8 mouse cellular contexts compared by ENCODE assay signal in genomic region chr1:193376478-193377134, GRCm38 (mm10). TPM values are rescaled to one million over a fixed set of nuclear protein-coding genes. Genes with fewer than 3 reads are reported as not detected.
DNase-seq lines count a peak whose midpoint lies in the region; ATAC-seq and TF ChIP-seq lines count a peak whose summit lies in the region.

No protein-coding gene starts in this region.

- peak; percentile 49 to 66 for DNase-seq in right cerebral cortex, postnatal 10 days (ENCODE audit: low spot score in 2 of 2)
- no peak for DNase-seq in right cerebral cortex, postnatal 25 days
- peak in 1 of 3 experiments; percentile 12 for DNase-seq in liver, embryonic 14.5 days (ENCODE audit: low read depth in 3 of 3, low spot score in 3 of 3)
- no peak for DNase-seq in c-Kit-positive CD71-positive TER-119-positive erythroid progenitor cells, embryonic 14.5 days (ENCODE audit: low spot score)

- no peak for TF ChIP-seq POLR2A in bone marrow, adult 2 months (IDR thresholded peaks at IDR 0.05; ENCODE audit: borderline replicate concordance, control insufficient read depth, low read depth, low read length)

- no peak overlapping the region for H3K4me2 ChIP-seq in hindbrain, embryonic 13.5 days
- no peak overlapping the region for H3K4me2 ChIP-seq in liver, embryonic 14.5 days (ENCODE audit: low read depth)
- no peak overlapping the region for H3K4me2 ChIP-seq in neural tube, embryonic 13.5 days

- H3K4me3 ChIP-seq in bone marrow, adult 2 months (replicated peaks; ENCODE audit: control insufficient read depth, low read depth, low read length) = no peak overlapping the region
- no peak overlapping the region for H3K4me3 ChIP-seq in hindbrain, embryonic 13.5 days
- H3K4me3 ChIP-seq in liver, embryonic 14.5 days (ENCODE audit: insufficient read depth in 1 of 2, low read depth in 2 of 2, low read length in 2 of 2) = no peak overlapping the region
- no peak overlapping the region for H3K4me3 ChIP-seq in neural tube, embryonic 13.5 days

- H3K36me3 ChIP-seq in hindbrain, embryonic 13.5 days = no peaks in the 10 kb centered on the region
- no peaks in the 10 kb centered on the region for H3K36me3 ChIP-seq in liver, embryonic 14.5 days (replicated peaks; ENCODE audit: control insufficient read depth, insufficient read depth, low read depth)
- no peaks in the 10 kb centered on the region for H3K36me3 ChIP-seq in neural tube, embryonic 13.5 days

- WGBS in bone marrow, adult 2 months = 45% methylated on average over 4 of the region's 4 CpGs
- 31% methylated on average over 4 of the region's 4 CpGs for WGBS in hindbrain, embryonic 13.5 days
- 24% methylated on average over 4 of the region's 4 CpGs for WGBS in liver, embryonic 14.5 days (ENCODE audit: insufficient replicate concordance)
- WGBS in neural tube, embryonic 13.5 days = 32% methylated on average over 4 of the region's 4 CpGs

- peak; percentile 88 for TF ChIP-seq CTCF in bone marrow, adult 2 months (IDR thresholded peaks at IDR 0.05; ENCODE audit: control insufficient read depth, insufficient read depth, low read length)
- peak; percentile 90 for TF ChIP-seq CTCF in liver, embryonic 14.5 days (IDR thresholded peaks at IDR 0.05; ENCODE audit: low read depth)

- H3K9me3 ChIP-seq in hindbrain, embryonic 13.5 days = no peaks in the 10 kb centered on the region
- H3K9me3 ChIP-seq in liver, embryonic 14.5 days (ENCODE audit: control insufficient read depth, low read length) = no peaks in the 10 kb centered on the region
- H3K9me3 ChIP-seq in neural tube, embryonic 13.5 days = no peaks in the 10 kb centered on the region

- H3K27ac ChIP-seq in bone marrow, adult 2 months (ENCODE audit: control insufficient read depth, insufficient read depth, low read depth, low read length, poor library complexity) = no peak overlapping the region
- H3K27ac ChIP-seq in hindbrain, embryonic 13.5 days = no peak overlapping the region
- no peak overlapping the region for H3K27ac ChIP-seq in liver, embryonic 14.5 days
- H3K27ac ChIP-seq in neural tube, embryonic 13.5 days (replicated peaks) = no peak overlapping the region

- ATAC-seq in erythroblast, adult 5-6 weeks (replicated peaks; ENCODE audit: low FRiP score, poor library complexity, severe bottlenecking) = peak; percentile 51
- ATAC-seq in hindbrain, embryonic 13.5 days (ENCODE audit: low FRiP score) = peak; percentile 79
- ATAC-seq in liver, embryonic 14.5 days (ENCODE audit: insufficient read depth) = no peak
- ATAC-seq in neural tube, embryonic 13.5 days (ENCODE audit: low read depth) = peak; percentile 75

- H3K27me3 ChIP-seq in hindbrain, embryonic 13.5 days = no peaks in the 10 kb centered on the region
- no peaks in the 10 kb centered on the region for H3K27me3 ChIP-seq in liver, embryonic 14.5 days (ENCODE audit: control insufficient read depth, insufficient read depth, low read length)
- 0 out of 2 replicates have a peak, but pooled peaks cover 5% of the 10 kb centered on the region for H3K27me3 ChIP-seq in neural tube, embryonic 13.5 days

- no peaks in the 10 kb centered on the region for H3K4me1 ChIP-seq in bone marrow, adult 2 months (ENCODE audit: control insufficient read depth, insufficient read depth, low read length)
- peaks cover under 1% of the 10 kb centered on the region for H3K4me1 ChIP-seq in hindbrain, embryonic 13.5 days (replicated peaks)
- H3K4me1 ChIP-seq in liver, embryonic 14.5 days (replicated peaks; ENCODE audit: control insufficient read depth in 2 of 2, insufficient read depth in 2 of 2, low read length in 1 of 2) = no peaks in the 10 kb centered on the region
- H3K4me1 ChIP-seq in neural tube, embryonic 13.5 days (replicated peaks) = peaks cover 2% of the 10 kb centered on the region; the same call in 1 of the 2 replicates

- no peak overlapping the region for H3K9ac ChIP-seq in hindbrain, embryonic 13.5 days
- H3K9ac ChIP-seq in liver, embryonic 14.5 days (replicated peaks) = no peak overlapping the region
- no peak overlapping the region for H3K9ac ChIP-seq in neural tube, embryonic 13.5 days

- no peak for TF ChIP-seq EP300 in liver, embryonic 14.5 days (IDR thresholded peaks at IDR 0.05; ENCODE audit: low read depth)

RNA-seq across cellular contexts. Expression of gene Camk1g, which starts 6.5 kb away (rescaled TPM):
- not detected in 2 replicates for polyA plus RNA-seq in bone marrow, adult 2 months (2011; ENCODE audit: insufficient read depth, insufficient read length, low replicate concordance, missing spikeins)
- not detected in 2 replicates for total RNA-seq in erythroblast, adult 5-6 weeks (2015; ENCODE audit: low replicate concordance)
- not detected in 2 replicates for total RNA-seq in erythroblast, adult 5-6 weeks (2017; ENCODE audit: low replicate concordance)
- 31.7 and 35.5 TPM in 2 replicates for polyA plus RNA-seq in hindbrain, embryonic 13.5 days (2015; fragmentation: Nextera tagmentation; extraction: Ambion mirVana)
- 0.15 and 0.19 TPM in 2 replicates for polyA plus RNA-seq in liver, embryonic 14.5 days (2012; rRNA removed)
- 0.06 and 0.23 TPM in 2 replicates for polyA plus RNA-seq in liver, embryonic 14.5 days (2014; fragmentation: Nextera tagmentation; extraction: Ambion mirVana)
- polyA plus RNA-seq in neural tube, embryonic 13.5 days (2015; fragmentation: Nextera tagmentation; extraction: Ambion mirVana) = 31.8 and 34.3 TPM in 2 replicates

Comparison
In these comparisons a context has a peak if more than half of its experiments do, and no peak if none do; other contexts are left out.
1. DNase-seq: peak in right cerebral cortex, postnatal 10 days (2 of 2); none in right cerebral cortex, postnatal 25 days (single experiment) and c-Kit-positive CD71-positive TER-119-positive erythroid progenitor cells, embryonic 14.5 days (single experiment).
2. RNA of gene Camk1g, which starts 6.5 kb away (polyA plus RNA-seq): 31.8 to 34.3 TPM in neural tube, embryonic 13.5 days and 31.7 to 35.5 TPM in hindbrain, embryonic 13.5 days; not detected in bone marrow, adult 2 months and 0.06 to 0.23 TPM in liver, embryonic 14.5 days; every median in the first group is over 10 times any median in the second.